Mouse (Mus musculus): Measurements from ENCODE around the gene Tmem63c. TPM values are rescaled to one million over a fixed set of nuclear protein-coding genes. Genes with fewer than 3 reads are reported as not detected.
A peak's percentile ranks its signal among the peaks of the same experiment; 100 is the strongest.

Tmem63c gene
- polyA plus RNA-seq (2015; fragmentation: Nextera tagmentation; extraction: Ambion mirVana), result not detected in 2 replicates

- Histone ChIP-seq H3K9ac (no peak within 1 kb of the TSS), H3K4me1 (no peaks in the 10 kb centered on the region; the same call in 1 of the 2 replicates), H3K27me3 (replicated peaks) (peaks cover 45% of the 10 kb centered on the region), H3K27ac (replicated peaks) (no peak within 1 kb of the TSS), H3K4me3 (no peak within 1 kb of the TSS), H3K36me3 (no peaks in the 10 kb centered on the region), H3K4me2 (no peak within 1 kb of the TSS), H3K9me3 (no peaks in the 10 kb centered on the region)
- WGBS, result 74% methylated on average over 6 of the region's 6 CpGs
- ATAC-seq (ENCODE audit: extremely low read depth, insufficient number of reproducible peaks, low FRiP score, low TSS enrichment), result no peak
Measured at GRCm38 (mm10) chr12:87021040-87021439, at the start of gene Tmem63c. TSS of gene Tmem63c (plus strand) at chr12:87021340.

DNA sequence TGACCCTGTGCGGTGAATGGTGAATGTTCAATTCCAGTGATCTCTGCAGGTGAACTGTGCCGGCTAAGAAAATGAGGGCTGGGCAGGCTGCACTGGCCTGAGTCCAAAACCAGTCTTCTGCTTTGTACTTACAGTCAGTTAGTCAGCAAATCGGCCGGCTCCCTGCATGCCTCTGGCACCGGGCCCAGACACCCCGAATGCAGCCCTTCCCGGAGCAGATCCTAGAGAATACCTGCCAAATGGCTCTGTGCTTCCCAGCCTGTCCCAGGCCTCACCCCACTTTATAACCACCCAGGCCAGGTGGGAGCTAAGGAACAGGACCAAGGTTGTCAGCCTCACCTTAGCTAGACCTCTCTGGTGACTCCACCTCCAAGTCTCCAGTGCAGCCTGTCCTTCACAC is 47.9 kb upstream of the Tmem63c start:
- Histone ChIP-seq H3K4me2 (peak overlapping the region; percentile 31), H3K4me3 (no peak overlapping the region), H3K27me3 (replicated peaks) (peaks cover 22% of the 10 kb centered on the region), H3K4me1 (peaks cover 60% of the 10 kb centered on the region), H3K27ac (replicated peaks) (peak overlapping the region; percentile 66), H3K36me3 (no peaks in the 10 kb centered on the region), H3K9ac (no peak overlapping the region), H3K9me3 (no peaks in the 10 kb centered on the region)
- no peak for ATAC-seq (ENCODE audit: extremely low read depth, insufficient number of reproducible peaks, low FRiP score, low TSS enrichment)
- 12% methylated on average over 7 of the region's 7 CpGs for WGBS

DNA sequence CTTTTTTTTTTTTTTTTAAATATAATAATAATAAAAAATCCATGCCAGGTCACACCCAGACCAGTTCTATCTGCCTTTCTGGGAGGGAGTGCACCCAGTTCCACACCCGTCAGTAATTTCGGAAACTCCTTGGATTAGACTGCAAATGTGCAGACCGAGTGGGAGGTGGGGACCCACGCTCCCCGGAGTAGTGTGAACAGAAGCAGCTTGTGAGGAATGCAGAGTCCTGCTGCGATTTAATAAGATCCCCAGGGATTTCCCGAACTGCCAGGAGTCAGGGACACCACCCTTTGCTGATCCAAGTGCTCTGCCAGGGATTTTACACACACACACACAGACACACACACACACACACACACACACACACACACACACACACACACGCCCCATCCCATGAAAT is 47.4 kb upstream of the Tmem63c start:
- Histone ChIP-seq H3K9me3 (no peaks in the 10 kb centered on the region), H3K4me3 (no peak overlapping the region), H3K27me3 (replicated peaks) (peaks cover 27% of the 10 kb centered on the region), H3K27ac (replicated peaks) (0 out of 2 replicates have a peak overlapping the region, but pooled peaks have one; percentile 1), H3K4me2 (peak overlapping the region; percentile 31), H3K4me1 (peaks cover 55% of the 10 kb centered on the region), H3K9ac (no peak overlapping the region), H3K36me3 (no peaks in the 10 kb centered on the region)
- WGBS, result 32% methylated on average over 7 of the region's 8 CpGs
- no peak for ATAC-seq (ENCODE audit: extremely low read depth, insufficient number of reproducible peaks, low FRiP score, low TSS enrichment)

DNA sequence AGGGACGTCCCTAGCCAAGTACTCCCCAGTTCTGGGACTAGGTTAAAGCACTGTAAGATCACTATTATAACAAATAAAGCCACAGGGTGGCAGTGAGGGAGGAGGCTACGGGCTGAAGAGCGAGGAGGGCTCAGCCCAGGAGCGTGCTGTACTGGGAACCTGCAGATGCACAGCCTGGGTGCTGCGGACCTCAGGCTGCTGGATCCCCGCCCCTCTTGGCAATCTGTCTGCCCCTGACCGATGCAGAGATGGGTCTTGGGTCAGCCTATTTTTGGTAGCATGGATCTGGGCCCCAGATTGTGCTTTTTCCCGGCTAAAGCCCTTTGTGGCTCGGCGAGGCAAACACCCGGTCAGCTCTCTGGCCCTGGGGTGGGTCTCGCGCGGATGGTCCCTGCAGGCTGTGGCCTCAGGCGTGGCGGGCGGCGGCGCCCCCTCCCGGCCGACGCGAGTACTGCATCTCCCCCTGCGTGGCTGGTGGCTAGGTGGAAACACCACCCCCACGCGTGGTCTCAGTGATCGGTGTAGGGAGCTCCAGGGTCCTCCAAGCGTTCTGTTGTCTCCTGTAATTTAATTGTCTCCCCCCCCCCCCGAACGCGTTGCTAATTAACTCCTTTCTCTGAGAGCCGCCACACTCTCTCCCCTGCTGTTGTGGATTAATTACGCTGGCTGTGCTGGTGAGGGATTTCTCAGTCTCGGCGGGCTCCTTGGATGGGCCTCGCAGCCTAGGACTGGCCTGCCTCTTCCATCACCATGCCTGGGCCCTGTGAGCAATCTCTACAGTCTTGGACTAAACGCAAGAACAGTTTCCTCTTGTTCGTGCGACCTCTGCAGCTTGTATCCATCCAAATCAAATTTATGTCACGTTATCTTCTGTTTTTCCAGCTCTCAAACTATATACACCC is 46.5 kb upstream of the Tmem63c start:
- peak overlapping the region; percentile 73 for H3K4me2 ChIP-seq
- 8% methylated on average over 40 of the region's 40 CpGs for WGBS
- no peaks in the 10 kb centered on the region for H3K36me3 ChIP-seq
- peaks cover 47% of the 10 kb centered on the region for H3K4me1 ChIP-seq
- peak overlapping the region; percentile 43 for H3K4me3 ChIP-seq
- ATAC-seq (ENCODE audit: extremely low read depth, insufficient number of reproducible peaks, low FRiP score, low TSS enrichment), result 0 out of 2 replicates have a peak, but pooled peaks have one; percentile 21
- peak overlapping the region; percentile 70 for H3K9ac ChIP-seq
- peaks cover 33% of the 10 kb centered on the region for H3K27me3 ChIP-seq (replicated peaks)
- H3K27ac ChIP-seq (replicated peaks), result 0 out of 2 replicates have a peak overlapping the region, but pooled peaks have one; percentile 1
- H3K9me3 ChIP-seq, result no peaks in the 10 kb centered on the region

DNA sequence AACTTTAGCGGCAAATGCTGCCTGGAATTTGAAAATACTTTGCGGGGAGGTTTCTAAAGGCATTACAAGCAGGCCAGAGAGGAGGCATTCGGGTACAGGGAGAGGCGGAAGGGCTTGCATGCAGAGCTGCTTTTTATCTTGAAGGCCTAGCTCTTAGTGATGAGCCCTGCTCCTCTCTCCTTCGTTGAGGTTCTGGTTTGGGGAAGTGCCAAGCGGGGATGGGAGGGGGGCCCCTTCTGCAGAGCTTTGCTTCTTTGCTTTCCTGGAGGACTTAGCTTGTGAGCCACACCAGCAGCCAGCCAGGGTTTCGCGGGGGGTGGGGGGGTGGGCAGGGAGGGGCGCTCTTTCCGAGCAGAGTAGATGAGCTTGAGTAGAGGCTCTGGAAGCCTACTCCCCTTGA is 45.4 kb upstream of the Tmem63c start:
- Histone ChIP-seq H3K4me1 (peaks cover 43% of the 10 kb centered on the region), H3K4me2 (no peak overlapping the region), H3K9me3 (no peaks in the 10 kb centered on the region), H3K36me3 (no peaks in the 10 kb centered on the region), H3K9ac (no peak overlapping the region), H3K4me3 (no peak overlapping the region), H3K27me3 (replicated peaks) (peaks cover 44% of the 10 kb centered on the region), H3K27ac (replicated peaks) (no peak overlapping the region)
- WGBS, result 45% methylated on average over 10 of the region's 10 CpGs
- ATAC-seq (ENCODE audit: extremely low read depth, insufficient number of reproducible peaks, low FRiP score, low TSS enrichment), result no peak

DNA sequence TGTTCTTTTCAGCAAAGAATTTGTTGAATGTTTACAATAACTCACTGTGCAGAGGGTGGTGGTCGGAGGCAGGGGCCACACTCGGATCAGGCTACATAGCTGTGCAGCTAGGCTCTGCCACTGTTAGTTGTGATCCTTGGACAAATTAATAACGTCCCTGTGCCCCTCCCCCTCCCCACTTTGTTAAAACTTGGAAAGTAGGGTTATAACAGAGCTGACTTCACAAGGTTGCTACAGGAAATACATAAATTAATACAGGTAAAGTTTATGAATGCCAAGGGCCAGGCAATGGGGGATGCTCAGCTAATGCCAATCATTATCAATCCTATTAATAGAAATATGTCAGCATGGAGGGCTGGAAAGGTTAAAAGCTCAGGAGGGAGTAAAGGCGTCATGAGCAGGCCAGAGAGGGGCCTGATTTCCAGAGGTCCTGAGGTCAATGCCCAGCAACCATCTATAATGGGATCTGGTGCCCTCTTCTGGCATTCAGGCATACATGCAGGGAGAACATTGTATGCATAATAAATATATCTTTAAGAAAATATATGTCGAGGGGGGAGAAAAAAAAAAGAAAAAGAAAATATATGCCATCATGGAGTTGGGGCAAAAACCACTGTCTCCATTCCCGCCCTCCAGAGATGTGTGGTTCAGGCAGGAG is 44.5 kb upstream of the Tmem63c start:
- no peaks in the 10 kb centered on the region for H3K9me3 ChIP-seq
- no peak overlapping the region for H3K4me2 ChIP-seq
- H3K4me3 ChIP-seq, result no peak overlapping the region
- H3K27ac ChIP-seq (replicated peaks), result no peak overlapping the region
- H3K36me3 ChIP-seq, result no peaks in the 10 kb centered on the region
- peaks cover 43% of the 10 kb centered on the region for H3K4me1 ChIP-seq
- H3K27me3 ChIP-seq (replicated peaks), result peaks cover 53% of the 10 kb centered on the region
- ATAC-seq (ENCODE audit: extremely low read depth, insufficient number of reproducible peaks, low FRiP score, low TSS enrichment), result no peak
- WGBS, result 59% methylated on average over 6 of the region's 6 CpGs
- no peak overlapping the region for H3K9ac ChIP-seq

DNA sequence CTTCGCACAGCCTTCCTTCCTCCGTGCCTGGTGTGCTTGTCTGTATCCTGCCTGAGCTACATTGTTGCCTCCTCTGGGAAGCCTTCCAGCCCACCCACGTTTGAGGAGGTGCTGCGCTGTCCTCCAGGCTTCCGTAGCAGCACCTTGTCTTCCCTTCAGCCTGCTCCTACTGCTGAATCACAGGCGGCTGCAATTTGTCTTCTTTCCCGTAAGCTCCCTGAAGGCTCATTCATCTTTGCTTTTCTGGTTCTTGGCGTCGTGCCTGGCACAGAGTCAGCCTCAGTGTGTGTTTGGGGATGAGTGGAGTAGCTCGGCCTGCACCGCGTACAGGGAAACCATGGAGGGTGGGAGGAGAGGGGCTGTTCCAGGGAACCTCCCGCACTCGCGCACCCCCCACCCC is 43.3 kb upstream of the Tmem63c start:
- 14% methylated on average over 15 of the region's 15 CpGs for WGBS
- no peaks in the 10 kb centered on the region for H3K36me3 ChIP-seq
- no peaks in the 10 kb centered on the region for H3K9me3 ChIP-seq
- H3K4me2 ChIP-seq, result 0 out of 2 replicates have a peak overlapping the region, but pooled peaks have one; percentile 4
- no peak for ATAC-seq (ENCODE audit: extremely low read depth, insufficient number of reproducible peaks, low FRiP score, low TSS enrichment)
- no peak overlapping the region for H3K27ac ChIP-seq (replicated peaks)
- H3K27me3 ChIP-seq (replicated peaks), result peaks cover 65% of the 10 kb centered on the region
- no peak overlapping the region for H3K4me3 ChIP-seq
- H3K9ac ChIP-seq, result no peak overlapping the region
- peaks cover 39% of the 10 kb centered on the region for H3K4me1 ChIP-seq

- Histone ChIP-seq H3K36me3 (no peaks in the 10 kb centered on the region), H3K4me1 (peaks cover 18% of the 10 kb centered on the region), H3K9me3 (no peaks in the 10 kb centered on the region), H3K4me3 (no peak overlapping the region), H3K9ac (no peak overlapping the region), H3K27ac (replicated peaks) (no peak overlapping the region), H3K27me3 (replicated peaks) (peaks cover 90% of the 10 kb centered on the region), H3K4me2 (no peak overlapping the region)
- WGBS, result 22% methylated on average over 9 of the region's 9 CpGs
- no peak for ATAC-seq (ENCODE audit: extremely low read depth, insufficient number of reproducible peaks, low FRiP score, low TSS enrichment)
Measured at GRCm38 (mm10) chr12:86981180-86981579, 40.0 kb upstream of the Tmem63c start.

DNA sequence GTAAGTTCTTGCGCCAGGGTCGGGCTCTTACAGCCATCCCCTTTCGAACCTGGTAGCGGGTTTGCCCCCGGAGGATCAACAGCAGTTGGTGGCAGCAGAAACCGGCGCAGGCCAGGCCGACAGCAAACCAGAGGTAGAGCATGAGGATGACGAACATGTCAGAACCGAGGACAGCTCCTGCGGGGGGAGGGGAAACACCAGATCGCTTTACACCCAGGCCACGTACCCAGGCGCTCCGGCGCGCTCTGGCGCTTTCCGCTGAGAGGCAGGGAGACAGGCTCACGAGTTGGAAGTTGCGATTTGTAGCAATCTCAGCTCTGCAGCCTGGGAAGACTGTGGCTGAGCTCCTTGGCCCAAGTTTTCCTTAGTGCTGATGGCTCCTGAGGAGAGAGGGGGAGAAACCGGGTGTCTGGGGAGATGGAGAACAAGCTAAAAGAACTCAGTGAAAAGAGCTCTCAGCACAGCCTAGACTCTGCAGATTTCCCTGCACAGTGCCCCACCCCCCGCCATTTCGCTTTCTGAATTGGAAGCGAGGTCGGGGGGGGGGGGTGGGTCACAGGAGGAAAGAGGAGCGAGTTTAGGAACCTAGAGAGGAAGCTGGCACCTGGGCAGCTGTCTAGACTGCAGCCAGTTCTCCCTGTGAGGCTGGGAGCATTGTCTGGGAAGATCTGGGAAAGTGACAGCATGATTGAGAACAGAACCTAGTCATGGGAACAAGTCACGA is 37.5 kb upstream of the Tmem63c start:
- Histone ChIP-seq H3K36me3 (no peaks in the 10 kb centered on the region), H3K9ac (no peak overlapping the region), H3K4me3 (no peak overlapping the region), H3K4me2 (peak overlapping the region; percentile 39), H3K27ac (replicated peaks) (no peak overlapping the region), H3K4me1 (peaks cover 11% of the 10 kb centered on the region), H3K9me3 (no peaks in the 10 kb centered on the region), H3K27me3 (replicated peaks) (peaks cover 97% of the 10 kb centered on the region)
- 1% methylated on average over 28 of the region's 28 CpGs for WGBS
- no peak for ATAC-seq (ENCODE audit: extremely low read depth, insufficient number of reproducible peaks, low FRiP score, low TSS enrichment)

DNA sequence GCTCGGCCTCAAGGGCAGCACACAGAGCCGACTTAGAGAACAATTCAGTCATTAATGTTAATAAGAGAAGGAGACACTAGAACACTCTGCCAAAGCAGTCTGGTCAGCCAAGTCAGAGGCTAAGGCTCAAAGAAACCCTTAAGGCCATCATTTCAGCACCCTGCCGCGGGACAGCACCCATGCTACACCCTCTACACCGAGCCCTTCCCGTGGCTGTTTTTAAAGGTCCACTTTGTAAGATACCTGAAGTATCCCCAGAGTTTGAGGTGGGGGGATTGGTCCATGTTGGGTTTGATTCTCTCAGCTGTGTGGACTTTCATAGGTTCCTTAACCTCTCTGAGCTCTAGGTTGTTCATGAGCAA is 37.0 kb upstream of the Tmem63c start:
- Histone ChIP-seq H3K4me3 (no peak overlapping the region), H3K9ac (no peak overlapping the region), H3K4me1 (peaks cover 11% of the 10 kb centered on the region), H3K4me2 (no peak overlapping the region), H3K27ac (replicated peaks) (no peak overlapping the region), H3K36me3 (no peaks in the 10 kb centered on the region), H3K27me3 (replicated peaks) (peaks cover 97% of the 10 kb centered on the region), H3K9me3 (no peaks in the 10 kb centered on the region)
- 8% methylated on average over 6 of the region's 6 CpGs for WGBS
- ATAC-seq (ENCODE audit: extremely low read depth, insufficient number of reproducible peaks, low FRiP score, low TSS enrichment), result no peak

DNA sequence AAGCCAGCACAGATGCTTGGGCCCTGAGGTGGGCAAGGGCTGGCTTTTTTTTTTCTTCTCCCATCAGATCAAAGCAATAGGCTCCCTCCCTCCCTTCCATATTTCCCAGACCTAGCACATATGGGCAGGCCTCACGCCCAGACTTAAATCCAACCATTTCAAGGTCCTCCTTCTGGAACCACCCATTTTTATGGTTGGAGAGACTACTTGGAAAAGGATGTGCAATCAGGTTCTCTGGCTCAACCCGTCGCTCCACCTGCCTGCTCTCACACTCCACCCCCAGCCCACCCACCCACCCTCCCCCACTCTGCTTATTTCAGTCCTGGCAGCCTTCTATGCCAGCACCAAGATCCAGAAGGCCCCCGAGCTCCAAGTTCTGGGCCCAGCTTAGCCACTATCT is 34.6 kb upstream of the Tmem63c start:
- H3K9me3 ChIP-seq, result no peaks in the 10 kb centered on the region
- 58% methylated on average over 4 of the region's 4 CpGs for WGBS
- H3K27me3 ChIP-seq (replicated peaks), result peaks cover 100% of the 10 kb centered on the region
- no peak overlapping the region for H3K4me2 ChIP-seq
- no peak for ATAC-seq (ENCODE audit: extremely low read depth, insufficient number of reproducible peaks, low FRiP score, low TSS enrichment)
- peaks cover 25% of the 10 kb centered on the region for H3K4me1 ChIP-seq
- H3K27ac ChIP-seq (replicated peaks), result no peak overlapping the region
- H3K36me3 ChIP-seq, result no peaks in the 10 kb centered on the region
- H3K9ac ChIP-seq, result no peak overlapping the region
- no peak overlapping the region for H3K4me3 ChIP-seq
